Comparison of ENCODE assay signal across 13 mouse cellular contexts in genomic region chr11:60256713-60257112, GRCm38 (mm10). TPM values are rescaled to one million over a fixed set of nuclear protein-coding genes. Genes with fewer than 3 reads are reported as not detected.
A peak's percentile ranks its signal among the peaks of the same experiment; 100 is the strongest.
DNase-seq lines count a peak whose midpoint lies in the region; ATAC-seq and TF ChIP-seq lines count a peak whose summit lies in the region.
"Had no signal": no experiment of that assay in that cellular context is flagged by ENCODE, and none has a peak within 500 bp of the region (broad histone marks: within the 10 kb centered on the region; RNA-seq: fewer than 3 reads in every experiment).

No protein-coding gene starts in this region.

- 74% methylated on average over 9 of the region's 9 CpGs for WGBS in heart, embryonic 13.5 days
- 84% methylated on average over 9 of the region's 9 CpGs for WGBS in heart, embryonic 11.5 days (ENCODE audit: insufficient replicate concordance)
- WGBS in forebrain, embryonic 14.5 days = 80% methylated on average over 9 of the region's 9 CpGs
- 67% methylated on average over 9 of the region's 9 CpGs for WGBS in forebrain, embryonic 16.5 days

- no peak for ATAC-seq in heart, embryonic 13.5 days (ENCODE audit: extremely low read depth, insufficient number of reproducible peaks, low FRiP score, low TSS enrichment)
- ATAC-seq in heart, embryonic 11.5 days (replicated peaks; ENCODE audit: insufficient number of reproducible peaks, low FRiP score, low TSS enrichment) = no peak
- ATAC-seq in forebrain, embryonic 14.5 days = peak; percentile 40; the same call in 1 of the 2 replicates
- peak; percentile 46; the same call in 1 of the 2 replicates for ATAC-seq in forebrain, embryonic 16.5 days
- ATAC-seq: liver, postnatal 0 days had no signal

- H3K36me3 ChIP-seq in heart, embryonic 13.5 days = peaks cover 43% of the 10 kb centered on the region
- no peaks in the 10 kb centered on the region for H3K36me3 ChIP-seq in heart, embryonic 11.5 days (ENCODE audit: control insufficient read depth, insufficient read depth, low read length)
- peaks cover 12% of the 10 kb centered on the region; the same call in 1 of the 2 replicates for H3K36me3 ChIP-seq in forebrain, embryonic 14.5 days (ENCODE audit: control insufficient read depth, insufficient read depth, low read length)
- H3K36me3 ChIP-seq in forebrain, embryonic 16.5 days (ENCODE audit: control insufficient read depth, insufficient read depth) = 0 out of 2 replicates have a peak, but pooled peaks cover 2% of the 10 kb centered on the region

- H3K4me3 ChIP-seq in heart, embryonic 13.5 days = no peak overlapping the region
- H3K4me3 ChIP-seq in heart, embryonic 11.5 days (ENCODE audit: low read depth, low read length) = no peak overlapping the region
- H3K4me3 ChIP-seq in layer of hippocampus, adult 2 months = no peak overlapping the region
- no peak overlapping the region for H3K4me3 ChIP-seq in forebrain, embryonic 14.5 days (ENCODE audit: low read depth, low read length)
- no peak overlapping the region for H3K4me3 ChIP-seq in forebrain, embryonic 16.5 days (replicated peaks; ENCODE audit: low read length)
- H3K4me3 ChIP-seq: embryonic facial prominence, embryonic 15.5 days had no signal

- H3K9ac ChIP-seq in heart, embryonic 13.5 days = no peak overlapping the region
- no peak overlapping the region for H3K9ac ChIP-seq in heart, embryonic 11.5 days (ENCODE audit: low read depth, low read length)
- H3K9ac ChIP-seq in forebrain, embryonic 14.5 days (ENCODE audit: low read length) = no peak overlapping the region
- no peak overlapping the region for H3K9ac ChIP-seq in forebrain, embryonic 16.5 days (replicated peaks; ENCODE audit: low read depth, low read length)
- H3K9ac ChIP-seq: embryonic facial prominence, embryonic 15.5 days; liver, postnatal 0 days had no signal

- H3K27ac ChIP-seq in heart, embryonic 13.5 days (replicated peaks) = peak overlapping the region; percentile 55; the same call in 1 of the 2 replicates
- no peak overlapping the region for H3K27ac ChIP-seq in heart, embryonic 11.5 days (ENCODE audit: low read depth, low read length)
- peak overlapping the region; percentile 82 for H3K27ac ChIP-seq in layer of hippocampus, adult 2 months
- H3K27ac ChIP-seq in forebrain, embryonic 14.5 days (ENCODE audit: low read depth, low read length) = peak overlapping the region; percentile 63; the same call in 1 of the 2 replicates
- H3K27ac ChIP-seq in forebrain, embryonic 16.5 days (ENCODE audit: low read length) = peak overlapping the region; percentile 75

- no peak for DNase-seq in layer of hippocampus, adult 2 months (ENCODE audit: low spot score in 2 of 2)
- DNase-seq in layer of hippocampus, adult 18-20 months (ENCODE audit: low spot score in 2 of 2) = no peak
- no peak for DNase-seq in forebrain, embryonic 14.5 days (ENCODE audit: low spot score)
- no peak for DNase-seq in frontal cortex, postnatal 14 days (ENCODE audit: low spot score in 2 of 2)
- no peak for DNase-seq in spleen, postnatal 10 days (ENCODE audit: low spot score in 2 of 2)
- DNase-seq: liver, postnatal 0 days; spleen, adult 18-20 months; thymus, postnatal 4 days had no signal

- no peaks in the 10 kb centered on the region for H3K27me3 ChIP-seq in heart, embryonic 13.5 days (replicated peaks)
- H3K27me3 ChIP-seq in heart, embryonic 11.5 days (ENCODE audit: control insufficient read depth, insufficient read depth, low read length) = no peaks in the 10 kb centered on the region
- no peaks in the 10 kb centered on the region for H3K27me3 ChIP-seq in forebrain, embryonic 14.5 days (replicated peaks; ENCODE audit: control insufficient read depth, insufficient read depth, low read length)
- no peaks in the 10 kb centered on the region for H3K27me3 ChIP-seq in forebrain, embryonic 16.5 days (replicated peaks; ENCODE audit: control insufficient read depth, insufficient read depth, low read length)
- H3K27me3 ChIP-seq: embryonic facial prominence, embryonic 15.5 days had no signal

- H3K4me2 ChIP-seq in heart, embryonic 13.5 days = no peak overlapping the region
- no peak overlapping the region for H3K4me2 ChIP-seq in heart, embryonic 11.5 days
- no peak overlapping the region for H3K4me2 ChIP-seq in forebrain, embryonic 14.5 days (ENCODE audit: low read length)
- H3K4me2 ChIP-seq in forebrain, embryonic 16.5 days (ENCODE audit: low read length) = no peak overlapping the region
- H3K4me2 ChIP-seq: embryonic facial prominence, embryonic 15.5 days had no signal

- TF ChIP-seq CTCF in layer of hippocampus, adult 2 months (conservative IDR thresholded peaks at IDR 0.05) = no peak

- peaks cover 63% of the 10 kb centered on the region for H3K4me1 ChIP-seq in heart, embryonic 13.5 days
- peaks cover 14% of the 10 kb centered on the region for H3K4me1 ChIP-seq in heart, embryonic 11.5 days (ENCODE audit: control insufficient read depth, insufficient read depth, low read length)
- peaks cover 18% of the 10 kb centered on the region; the same call in 1 of the 2 replicates for H3K4me1 ChIP-seq in forebrain, embryonic 14.5 days (ENCODE audit: control insufficient read depth, insufficient read depth, low read length)
- H3K4me1 ChIP-seq in forebrain, embryonic 16.5 days (replicated peaks; ENCODE audit: control insufficient read depth, insufficient read depth, low read length) = peaks cover 33% of the 10 kb centered on the region

- no peaks in the 10 kb centered on the region for H3K9me3 ChIP-seq in heart, embryonic 13.5 days
- H3K9me3 ChIP-seq in heart, embryonic 11.5 days (replicated peaks; ENCODE audit: control insufficient read depth, low read length) = no peaks in the 10 kb centered on the region
- no peaks in the 10 kb centered on the region for H3K9me3 ChIP-seq in forebrain, embryonic 14.5 days (replicated peaks; ENCODE audit: control insufficient read depth, low read length)
- no peaks in the 10 kb centered on the region for H3K9me3 ChIP-seq in forebrain, embryonic 16.5 days (ENCODE audit: control insufficient read depth, low read length)
- H3K9me3 ChIP-seq: embryonic facial prominence, embryonic 15.5 days; G1E had no signal

RNA-seq across cellular contexts. Expression of gene Srebf1, which starts 34.3 kb away (rescaled TPM):
- 34.4 and 41.8 TPM in 2 replicates for polyA plus RNA-seq in heart, embryonic 13.5 days (2015; fragmentation: Nextera tagmentation; extraction: Ambion mirVana)
- 39.0 and 41.0 TPM in 2 replicates for polyA plus RNA-seq in heart, embryonic 11.5 days (2014; fragmentation: Nextera tagmentation; extraction: Ambion mirVana)
- total RNA-seq in layer of hippocampus, adult 2 months (2021) = 10 to 100 TPM; 64.2 to 70.8 TPM
- total RNA-seq in layer of hippocampus, adult 18-20 months (2021) = 10 to 100 TPM; 73.9 to 80.4 TPM
- polyA plus RNA-seq in forebrain, embryonic 14.5 days (2014; fragmentation: Nextera tagmentation; extraction: Ambion mirVana) = 42.6 and 44.3 TPM in 2 replicates
- 41.1 and 46.9 TPM in 2 replicates for polyA plus RNA-seq in forebrain, embryonic 16.5 days (2015; fragmentation: Nextera tagmentation; extraction: Ambion mirVana)

Comparison
In these comparisons a context has a peak if more than half of its experiments do, and no peak if none do; other contexts are left out.
1. ATAC-seq: peak in forebrain, embryonic 14.5 days (single experiment) and forebrain, embryonic 16.5 days (single experiment); none in heart, embryonic 13.5 days (single experiment) and heart, embryonic 11.5 days (single experiment).